Mouse (Mus musculus) common myeloid progenitor, adult 5-6 weeks (primary cell): ENCODE measurements around the gene Tspoap1. TPM values are rescaled to one million over a fixed set of nuclear protein-coding genes. Genes with fewer than 3 reads are reported as not detected.

Experiments
- ATAC-seq: replicated peaks from 2 replicates; pipeline ENCODE4 v1.8.0; 2016; ENCODE audit warnings: low read depth, mild to moderate bottlenecking, moderate TSS enrichment, inconsistent platforms; ENCODE audit not compliant: poor library complexity, severe bottlenecking
- total RNA-seq: library from RNA; stranded (forward); fragments of 200-1000, 187-1606 nt; gene quantifications from 2 replicates; pipeline ENCODE4 v1.2.3, GENCODE M21; 2017

The Tspoap1 gene
- 8.4 and 12.0 TPM in 2 replicates for total RNA-seq

DNA sequence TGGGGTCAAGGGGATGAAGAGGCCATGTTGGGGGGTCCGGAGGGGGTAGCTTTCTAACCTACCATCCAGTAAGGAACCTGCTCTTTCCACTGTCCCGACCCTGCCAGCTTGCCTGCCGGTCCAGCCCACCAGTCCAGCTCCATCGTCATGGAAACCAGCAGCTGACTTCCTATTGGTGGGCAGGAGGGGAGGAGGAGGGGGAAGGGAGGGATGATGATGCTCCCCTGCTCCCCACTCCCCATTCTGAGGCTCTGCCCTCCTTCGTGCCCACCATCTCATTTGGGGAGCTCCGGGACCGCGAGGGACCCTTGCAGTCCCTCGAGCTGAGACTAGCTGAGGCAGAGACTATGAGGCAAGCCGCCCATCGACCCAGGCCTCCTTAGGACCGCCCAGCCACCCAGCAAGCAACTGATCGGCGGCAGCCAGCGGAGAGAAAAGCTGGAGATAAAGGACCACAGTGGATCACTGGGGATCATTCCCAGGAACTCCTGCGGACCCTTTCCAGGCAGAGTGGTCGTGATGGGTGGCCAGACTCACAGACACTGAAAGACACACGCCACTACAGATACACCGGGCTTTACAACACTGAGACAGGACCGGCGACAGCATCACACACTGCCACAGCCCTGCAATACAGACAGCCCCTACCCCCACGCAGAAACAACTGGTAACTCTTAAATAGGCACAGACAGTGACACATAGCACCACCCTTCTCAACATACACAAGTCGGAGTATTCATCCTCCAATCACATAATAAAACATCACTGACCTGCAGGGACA lies at the start of gene Tspoap1:
Gene Tspoap1, plus strand, starts transcription at position 241 of the 781 bp plus-strand sequence.
- ATAC-seq, result 0 out of 2 replicates have a peak, but pooled peaks have one; percentile 3

- ATAC-seq, result peak; percentile 39; the same call in 1 of the 2 replicates
Observed at GRCm38 (mm10) chr11:87712188-87712587, 48.2 kb upstream of the Tspoap1 start.

- no peak for ATAC-seq
Observed at GRCm38 (mm10) chr11:87715999-87716398, 44.3 kb upstream of the Tspoap1 start.

- no peak; the same call in 1 of the 2 replicates for ATAC-seq
Observed at GRCm38 (mm10) chr11:87719526-87719925, 40.8 kb upstream of the Tspoap1 start.

- ATAC-seq, result 0 out of 2 replicates have a peak, but pooled peaks have one; percentile 26
Observed at GRCm38 (mm10) chr11:87720324-87720723, 40.0 kb upstream of the Tspoap1 start.

- ATAC-seq, result no peak
Observed at GRCm38 (mm10) chr11:87720839-87721238, 39.5 kb upstream of the Tspoap1 start.

DNA sequence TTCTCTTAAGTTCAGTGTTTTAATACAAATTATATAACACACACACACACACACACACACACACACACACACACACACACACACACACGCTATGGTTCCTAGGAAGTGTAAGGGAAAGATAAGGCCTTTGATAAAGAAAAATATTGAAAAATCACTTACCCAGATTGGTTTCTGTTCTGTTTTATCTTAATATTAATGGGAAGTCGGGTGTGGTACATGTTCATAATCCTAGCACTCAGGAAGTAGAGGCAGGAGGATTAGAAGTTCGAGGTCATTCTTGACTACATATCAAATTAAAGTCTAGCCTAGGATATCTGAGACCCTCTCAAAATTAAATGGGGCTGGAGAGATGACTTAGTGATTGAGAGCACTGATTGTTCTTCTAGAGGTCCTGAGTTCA lies 38.2 kb upstream of the Tspoap1 start:
- no peak for ATAC-seq

- ATAC-seq, result no peak
Observed at GRCm38 (mm10) chr11:87722891-87723290, 37.5 kb upstream of the Tspoap1 start.

- ATAC-seq, result no peak
Observed at GRCm38 (mm10) chr11:87725515-87725914, 34.8 kb upstream of the Tspoap1 start.

DNA sequence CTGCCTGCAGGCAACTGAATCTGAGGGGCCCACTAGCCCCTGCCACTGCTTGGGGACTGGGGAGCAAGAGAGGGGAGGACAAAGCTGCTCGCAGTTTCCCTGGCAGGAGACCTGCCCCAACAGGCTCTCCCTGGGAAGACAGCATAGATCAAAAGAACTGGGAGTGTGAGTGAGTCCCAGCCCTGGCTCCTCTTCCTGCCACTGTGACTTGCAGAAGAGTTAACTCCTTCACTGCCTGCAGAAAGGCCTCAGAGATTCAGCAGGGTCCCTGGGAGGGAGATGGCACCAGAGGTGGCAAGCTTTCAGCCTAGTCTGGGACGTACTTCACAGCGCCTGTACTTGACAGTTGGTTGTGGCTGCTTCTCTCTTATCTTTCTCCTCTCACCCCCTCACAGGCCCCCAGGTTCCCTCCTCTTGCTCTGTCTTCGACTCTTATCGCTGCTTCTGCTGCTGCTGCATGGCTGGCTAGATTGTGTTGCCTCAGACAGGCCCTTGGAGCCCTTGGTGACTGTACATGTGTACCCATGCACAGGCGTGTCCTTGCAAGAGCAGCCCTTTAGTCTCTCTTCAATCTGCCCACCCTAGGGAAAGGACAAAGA lies 34.3 kb upstream of the Tspoap1 start:
- ATAC-seq, result peak; percentile 87

DNA sequence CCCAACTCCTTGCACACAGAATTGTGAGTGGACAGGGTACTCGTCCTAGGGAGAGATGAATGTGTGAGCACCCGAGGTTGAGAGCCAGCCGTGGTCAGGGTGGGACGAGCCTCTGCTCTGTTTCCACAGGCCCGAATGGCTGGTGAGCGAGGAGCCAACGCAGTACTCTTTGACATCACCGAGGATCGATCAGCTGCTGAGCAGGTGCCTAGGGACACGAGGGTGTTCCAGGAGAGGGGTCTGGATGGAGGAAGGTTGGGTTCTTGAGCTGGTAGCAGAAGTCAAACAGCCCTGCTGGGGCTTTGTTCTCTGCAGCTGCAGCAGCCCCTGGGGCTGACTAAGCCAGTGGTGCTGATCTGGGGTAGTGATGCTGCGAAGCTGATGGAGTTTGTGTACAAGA lies 33.3 kb upstream of the Tspoap1 start:
- ATAC-seq, result no peak

- no peak for ATAC-seq
Observed at GRCm38 (mm10) chr11:87727471-87727870, 32.9 kb upstream of the Tspoap1 start.

DNA sequence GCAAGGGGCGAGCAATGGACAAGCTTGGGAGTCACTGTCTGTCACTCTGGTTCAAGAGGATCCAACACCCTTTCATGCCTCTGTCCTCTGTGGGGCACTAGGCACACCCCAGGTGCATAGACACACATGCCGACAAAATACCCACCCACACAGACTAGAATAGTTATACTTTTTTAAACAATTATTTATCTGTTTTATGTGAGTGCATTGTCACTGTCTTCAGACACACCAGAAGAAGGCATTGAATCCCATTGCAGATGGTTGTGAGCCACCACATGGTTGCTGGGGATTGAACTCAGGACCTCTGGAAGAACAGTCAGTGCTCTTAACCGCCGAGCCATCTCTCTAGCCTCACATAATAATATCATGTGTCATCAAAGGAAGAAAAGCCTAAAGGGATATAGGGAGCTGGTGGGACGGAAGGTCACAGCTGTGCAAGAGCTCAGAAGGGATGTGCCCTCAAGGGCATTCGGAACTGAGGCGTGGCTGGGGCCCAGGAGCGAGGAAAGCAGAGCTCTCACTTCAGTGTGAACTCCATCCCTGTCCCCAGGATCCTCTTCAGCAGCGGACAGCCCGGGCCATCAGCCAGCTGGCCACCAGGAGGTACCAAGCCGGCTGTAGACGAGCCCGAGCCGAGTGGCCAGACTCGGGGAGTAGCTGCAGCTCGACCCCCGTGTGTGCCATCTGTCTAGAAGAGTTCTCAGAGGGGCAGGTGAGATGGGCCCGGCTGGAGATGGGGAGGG lies 31.3 kb upstream of the Tspoap1 start:
- no peak for ATAC-seq

GRCm38 (mm10) chr11:87729593-87730185 lies 30.7 kb upstream of the Tspoap1 start:
- ATAC-seq, result no peak

DNA sequence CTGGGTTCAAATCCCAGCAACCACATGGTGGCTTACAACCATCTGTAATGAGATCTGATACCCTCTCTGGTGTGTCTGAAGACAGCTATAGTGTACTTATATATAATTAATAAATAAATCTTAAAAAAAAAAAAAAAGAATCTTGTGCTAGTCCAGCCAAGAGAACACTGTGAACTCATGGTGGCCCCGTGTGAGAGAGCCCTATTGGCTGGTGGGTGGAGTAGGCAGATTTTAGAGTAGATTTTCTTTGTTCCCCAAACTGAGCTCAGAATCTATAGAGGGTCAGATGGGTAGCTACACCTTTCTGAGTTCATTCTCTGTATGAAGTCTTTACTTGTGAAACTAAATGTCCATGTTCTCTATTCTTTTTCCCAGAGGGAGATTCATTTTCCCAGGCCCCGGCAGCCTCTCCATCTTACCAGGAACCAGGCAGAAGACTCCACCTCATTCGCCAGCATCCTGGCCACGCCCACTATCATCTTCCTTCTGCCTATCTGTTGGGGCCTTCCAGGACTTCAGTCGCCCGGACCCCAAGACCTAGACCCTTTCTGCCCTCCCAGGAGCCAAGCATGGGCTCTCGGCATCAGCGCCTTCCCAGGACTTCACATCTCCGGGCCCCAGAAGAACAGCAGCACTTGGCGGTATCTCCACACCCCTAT lies 29.6 kb upstream of the Tspoap1 start:
- ATAC-seq, result no peak

GRCm38 (mm10) chr11:87734346-87734745 lies 26.0 kb upstream of the Tspoap1 start:
- ATAC-seq, result no peak

DNA sequence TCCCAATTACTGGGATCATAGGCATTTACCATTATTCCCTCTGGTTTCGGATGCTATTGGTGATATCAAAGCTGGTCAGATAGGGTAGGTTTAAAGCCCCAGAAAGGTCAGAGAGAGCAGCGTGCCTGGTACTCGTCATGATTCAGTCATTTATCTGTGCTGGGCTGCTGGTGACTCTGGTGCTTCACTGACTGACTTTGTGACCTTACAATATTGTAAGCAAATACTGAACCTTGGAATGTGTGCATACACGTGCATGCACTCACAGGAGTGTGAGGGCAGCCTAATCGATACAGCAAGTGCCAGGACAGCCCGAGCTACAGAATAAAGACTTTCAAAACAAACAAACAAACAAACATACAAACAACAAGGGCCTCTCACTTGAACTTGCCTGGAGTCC lies 24.6 kb upstream of the Tspoap1 start:
- no peak for ATAC-seq

DNA sequence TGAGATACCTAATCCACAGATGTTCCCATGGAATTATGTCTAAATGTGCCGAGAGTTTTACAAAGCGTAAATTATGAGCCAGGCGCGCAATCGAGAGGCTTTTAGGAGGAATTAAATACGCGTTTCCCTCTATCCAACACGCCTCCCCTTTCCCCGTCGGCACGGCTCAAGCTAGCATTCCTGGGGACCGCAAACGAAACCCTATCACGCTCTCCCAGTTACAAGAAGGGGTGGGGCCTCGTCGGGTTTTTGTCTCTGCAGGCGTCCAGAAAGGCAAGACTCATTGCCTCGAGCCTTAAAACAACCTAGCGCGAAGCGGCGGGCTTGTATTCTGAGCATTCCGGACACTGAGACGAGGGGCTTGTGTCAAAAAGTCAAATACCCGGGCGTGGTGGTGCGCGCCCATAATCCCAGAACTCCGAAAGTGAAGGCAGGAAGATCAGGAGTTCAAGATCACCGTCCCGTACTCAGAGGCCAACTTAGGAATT lies 23.6 kb upstream of the Tspoap1 start:
- peak; percentile 72 for ATAC-seq

DNA sequence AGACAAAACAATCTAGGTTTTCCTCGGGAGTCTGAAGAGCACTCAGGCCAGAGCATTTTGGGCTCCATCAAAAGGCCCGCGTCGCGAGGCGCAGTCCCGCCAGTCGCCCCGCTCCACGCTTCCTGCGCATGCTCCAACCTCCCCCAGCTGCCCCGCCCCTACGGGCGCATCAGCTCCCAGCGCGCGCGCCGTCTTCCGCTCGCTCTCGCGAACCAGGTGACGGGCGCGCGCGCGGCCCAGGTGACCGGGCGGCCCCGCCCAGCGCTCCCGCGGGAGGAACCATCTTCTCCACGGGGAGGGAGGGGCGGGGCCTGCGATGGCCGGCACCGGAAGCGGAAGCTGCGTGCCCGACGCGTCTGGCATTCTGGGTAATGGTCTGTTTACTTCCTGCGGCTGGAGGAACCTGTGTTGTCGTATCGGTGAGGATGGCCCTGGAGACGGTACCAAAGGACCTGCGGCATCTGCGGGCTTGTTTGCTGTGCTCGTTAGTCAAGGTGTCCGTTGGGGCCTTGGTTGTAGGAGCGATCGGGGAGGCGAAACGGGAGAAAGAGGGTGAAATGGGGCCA lies 23.1 kb upstream of the Tspoap1 start, which contains the start of gene Supt4a:
Gene Supt4a, plus strand, starts transcription at position 378 of the 566 bp plus-strand sequence.
- peak; percentile 81 for ATAC-seq
